Mouse (Mus musculus) liver, embryonic 14.5 days (tissue): ENCODE results near the gene Rab35. TPM values are rescaled to one million over a fixed set of nuclear protein-coding genes. Genes with fewer than 3 reads are reported as not detected.

ENCODE experiments used
- ATAC-seq: fragments of 200-750 bp; cut with Nextera tagmentation; 2 replicates; pipeline ENCODE4 v1.8.0; 2017; ENCODE audit warnings: moderate number of reproducible peaks, mild to moderate bottlenecking, moderate library complexity; ENCODE audit not compliant: insufficient read depth
- DNase-seq, 3 experiments: peaks; one replicate each; pipeline ENCODE4 v3.0.0-alpha.2; 2012 to 2013; ENCODE audit warnings: low read depth in 3 of 3, low spot score in 3 of 3
- H3K27ac ChIP-seq: fragments of 300-500 bp; sonication (generic); 2 replicates; pipeline ENCODE4 v1.5.1; 2014; ENCODE audit warnings: moderate library complexity, mild to moderate bottlenecking, control low read depth, inconsistent platforms
- H3K27me3 ChIP-seq: fragments of 300-500 bp; sonication (generic); 2 replicates; pipeline ENCODE4 v1.6.1; 2014; ENCODE audit warnings: mild to moderate bottlenecking, low read length, moderate library complexity; ENCODE audit not compliant: control insufficient read depth, insufficient read depth
- H3K36me3 ChIP-seq: fragments of 300-500 bp; sonication (generic); replicated peaks from 2 replicates; pipeline ENCODE4 v1.6.1; 2014; ENCODE audit warnings: low read depth; ENCODE audit not compliant: control insufficient read depth, insufficient read depth
- H3K4me1 ChIP-seq, 2 experiments: fragments of 200-500 bp in 1 of 2; fragments of 300-500 bp in 1 of 2; sonication (generic) in 1 of 2; replicated peaks; 2 replicates each; pipeline ENCODE4 v1.6.1; 2012 to 2014; ENCODE audit warnings: antibody characterized with exemption in 1 of 2, inconsistent platforms in 1 of 2, low read length in 1 of 2; ENCODE audit not compliant: control insufficient read depth in 2 of 2, insufficient read depth in 2 of 2
- H3K4me2 ChIP-seq: fragments of 300-500 bp; sonication (generic); 2 replicates; pipeline ENCODE4 v1.6.1; 2014; ENCODE audit warnings: low read depth, mild to moderate bottlenecking, control low read depth, moderate library complexity
- H3K4me3 ChIP-seq, 2 experiments: fragments of 200-500 bp in 1 of 2; fragments of 300-500 bp in 1 of 2; sonication (generic) in 1 of 2; 2 replicates each; pipeline ENCODE4 v1.5.1; 2012 to 2014; ENCODE audit warnings: low read depth in 2 of 2, low read length in 2 of 2, mild to moderate bottlenecking in 2 of 2, control low read depth in 1 of 2, inconsistent platforms in 1 of 2, moderate library complexity in 1 of 2; ENCODE audit not compliant: insufficient read depth in 1 of 2
- H3K9ac ChIP-seq: fragments of 300-500 bp; sonication (generic); replicated peaks from 2 replicates; pipeline ENCODE4 v1.6.1; 2014; ENCODE audit warnings: mild to moderate bottlenecking, control low read depth, moderate library complexity
- H3K9me3 ChIP-seq: fragments of 300-500 bp; sonication (generic); 2 replicates; pipeline ENCODE4 v1.6.1; 2016; ENCODE audit warnings: low read length, mixed read lengths; ENCODE audit not compliant: control insufficient read depth
- CTCF ChIP-seq: IDR thresholded peaks from 2 replicates; pipeline ENCODE4 v1.5.1; 2016; ENCODE audit warnings: antibody characterized with exemption, low read depth, control low read depth
- EP300 ChIP-seq: IDR thresholded peaks from 2 replicates; pipeline ENCODE4 v1.6.1; 2016; ENCODE audit warnings: antibody characterized with exemption, low read depth
- WGBS: fragments of 180-500 bp; shearing (Covaris S2); extraction: QIAGEN DNeasy Blood & Tissue Kit; methylation state at CpG from one replicate; pipeline ENCODE4 v1.1.7; 2014; ENCODE audit not compliant: insufficient replicate concordance; 5-methylcytosine and 5-hydroxymethylcytosine counted together
- polyA plus RNA-seq, 2 experiments: library from polyadenylated mRNA; depleted of rRNA in 1 of 2; stranded (reverse) in 1 of 2; unstranded in 1 of 2; fragments of >200 nt; fragmentation: Nextera tagmentation in 1 of 2; extraction: Ambion mirVana in 1 of 2; gene quantifications; 2 replicates each; pipeline versions ENCODE4 v1.2.1 to v1.2.3; 2012 to 2014

Rab35 gene
- 24.5 and 28.2 TPM in 2 replicates for polyA plus RNA-seq (2012; rRNA removed)
- 14.8 and 14.9 TPM in 2 replicates for polyA plus RNA-seq (2014; fragmentation: Nextera tagmentation; extraction: Ambion mirVana)

GRCm38 (mm10) chr5:115631505-115632357 is at the start of gene Rab35:
Gene Rab35 (plus strand): TSS chr5:115631908.
- WGBS, result under 1% methylated on average over 101 of the region's 125 CpGs
- Histone ChIP-seq H3K9ac (peak within 1 kb of the TSS; percentile 95), H3K9me3 (no peaks in the 10 kb centered on the region), H3K27ac (peak within 1 kb of the TSS; percentile 86), H3K4me3 (peak within 1 kb of the TSS; percentile 85 to 94), H3K27me3 (no peaks in the 10 kb centered on the region), H3K4me2 (peak within 1 kb of the TSS; percentile 87), H3K36me3 (peaks cover 2% of the 10 kb centered on the region), H3K4me1 (peaks cover 40 to 57% of the 10 kb centered on the region in 2 experiments)
- DNase-seq (peak; percentile 83), ATAC-seq (peak; percentile 85)
- TF ChIP-seq CTCF (peak; percentile 23; the same call in 1 of the 2 replicates), EP300 (no peak)

- no peak for ATAC-seq
Measured at GRCm38 (mm10) chr5:115585616-115586015, 46.1 kb upstream of the Rab35 start.

GRCm38 (mm10) chr5:115586166-115586565 is 45.5 kb upstream of the Rab35 start:
- Histone ChIP-seq H3K9me3 (no peaks in the 10 kb centered on the region; the same call in 1 of the 2 replicates), H3K4me2 (no peak overlapping the region), H3K27ac (no peak overlapping the region), H3K27me3 (no peaks in the 10 kb centered on the region), H3K4me3 (no peak overlapping the region), H3K4me1 (no peaks in the 10 kb centered on the region), H3K9ac (no peak overlapping the region), H3K36me3 (peaks cover 48% of the 10 kb centered on the region)
- no peak for TF ChIP-seq EP300
- TF ChIP-seq CTCF, result no peak
- WGBS, result 91% methylated on average over 15 of the region's 15 CpGs
- no peak for ATAC-seq
- no peak for DNase-seq

More at GRCm38 (mm10) chr5:115585616-115586015, 46.1 kb upstream of the Rab35 start:
- DNase-seq, result no peak
- H3K9me3 ChIP-seq, result no peaks in the 10 kb centered on the region; the same call in 1 of the 2 replicates
- H3K27me3 ChIP-seq, result no peaks in the 10 kb centered on the region
- no peak overlapping the region for H3K4me3 ChIP-seq
- H3K4me1 ChIP-seq, result no peaks in the 10 kb centered on the region
- H3K4me2 ChIP-seq, result no peak overlapping the region
- TF ChIP-seq CTCF (no peak), EP300 (no peak)
- H3K9ac ChIP-seq, result no peak overlapping the region
- peaks cover 53% of the 10 kb centered on the region for H3K36me3 ChIP-seq
- WGBS, result 83% methylated on average over 12 of the region's 12 CpGs
- no peak overlapping the region for H3K27ac ChIP-seq

GRCm38 (mm10) chr5:115586780-115587179 is 44.9 kb upstream of the Rab35 start:
- Histone ChIP-seq H3K9me3 (no peaks in the 10 kb centered on the region; the same call in 1 of the 2 replicates), H3K9ac (no peak overlapping the region), H3K4me1 (no peaks in the 10 kb centered on the region), H3K36me3 (peaks cover 45% of the 10 kb centered on the region), H3K4me2 (no peak overlapping the region), H3K27me3 (no peaks in the 10 kb centered on the region), H3K27ac (no peak overlapping the region), H3K4me3 (no peak overlapping the region)
- TF ChIP-seq CTCF (no peak), EP300 (no peak)
- DNase-seq (no peak), ATAC-seq (no peak)
- WGBS, result 76% methylated on average over 2 of the region's 2 CpGs

GRCm38 (mm10) chr5:115591028-115591427 is 40.7 kb upstream of the Rab35 start:
- Histone ChIP-seq H3K4me3 (no peak overlapping the region), H3K9me3 (no peaks in the 10 kb centered on the region), H3K27ac (no peak overlapping the region), H3K4me1 (no peaks in the 10 kb centered on the region), H3K9ac (no peak overlapping the region), H3K27me3 (no peaks in the 10 kb centered on the region), H3K4me2 (no peak overlapping the region), H3K36me3 (peaks cover 45% of the 10 kb centered on the region)
- ATAC-seq (no peak), DNase-seq (no peak)
- TF ChIP-seq EP300 (no peak), CTCF (no peak)
- WGBS, result 47% methylated on average over 11 of the region's 11 CpGs
